Mouse (Mus musculus) cerebellum, adult 2 months (tissue): ENCODE data around the gene Nip7. TPM values are rescaled to one million over a fixed set of nuclear protein-coding genes. Genes with fewer than 3 reads are reported as not detected.
A peak's percentile ranks its signal among the peaks of the same experiment; 100 is the strongest.

Experiments
- DNase-seq, 2 experiments: peaks; one replicate each; pipeline ENCODE4 v3.0.0; 2021
- H3K27ac ChIP-seq: fragments of 200-500 bp; 2 replicates; pipeline ENCODE4 v1.5.1; 2012; ENCODE audit warnings: low read length, control low read depth, inconsistent platforms; ENCODE audit not compliant: insufficient read depth
- H3K27me3 ChIP-seq: fragments of 200-500 bp; 2 replicates; pipeline ENCODE4 v1.6.1; 2012; ENCODE audit warnings: inconsistent platforms, mild to moderate bottlenecking, low read length, moderate library complexity; ENCODE audit not compliant: control insufficient read depth, insufficient read depth
- H3K4me1 ChIP-seq: fragments of 200-500 bp; 2 replicates; pipeline ENCODE4 v1.6.1; 2011; ENCODE audit warnings: low read length; ENCODE audit not compliant: control insufficient read depth, insufficient read depth
- H3K4me3 ChIP-seq: fragments of 200-500 bp; replicated peaks from 2 replicates; pipeline ENCODE3; 2011; ENCODE audit warnings: mild to moderate bottlenecking, low read depth, low read length, control low read depth; ENCODE audit not compliant: insufficient read depth
- CTCF ChIP-seq: fragments of 200-500 bp; IDR thresholded peaks from 2 replicates; pipeline ENCODE4 v1.5.1; 2011; ENCODE audit warnings: low read depth, mild to moderate bottlenecking, control low read depth, low read length, moderate library complexity, borderline replicate concordance; ENCODE audit not compliant: insufficient read depth
- POLR2A ChIP-seq: fragments of 200-500 bp; IDR thresholded peaks from 2 replicates; pipeline ENCODE4 v1.6.1; 2011; ENCODE audit warnings: low read length, control low read depth, borderline replicate concordance; ENCODE audit not compliant: insufficient read depth
- whole genome bisulfite sequencing: fragments of 180-500 bp; shearing (Covaris S2); methylation state at CpG from one replicate; pipeline ENCODE4 v1.1.7; 2018; 5-methylcytosine and 5-hydroxymethylcytosine counted together
- polyA plus RNA-seq: library from polyadenylated mRNA; depleted of rRNA; stranded (reverse); fragments of >200 nt; gene quantifications from 2 replicates; pipeline ENCODE4 v1.2.3, GENCODE M21; 2012

Nip7 gene
- polyA plus RNA-seq, 1 experiment, result 44.6 TPM

DNA sequence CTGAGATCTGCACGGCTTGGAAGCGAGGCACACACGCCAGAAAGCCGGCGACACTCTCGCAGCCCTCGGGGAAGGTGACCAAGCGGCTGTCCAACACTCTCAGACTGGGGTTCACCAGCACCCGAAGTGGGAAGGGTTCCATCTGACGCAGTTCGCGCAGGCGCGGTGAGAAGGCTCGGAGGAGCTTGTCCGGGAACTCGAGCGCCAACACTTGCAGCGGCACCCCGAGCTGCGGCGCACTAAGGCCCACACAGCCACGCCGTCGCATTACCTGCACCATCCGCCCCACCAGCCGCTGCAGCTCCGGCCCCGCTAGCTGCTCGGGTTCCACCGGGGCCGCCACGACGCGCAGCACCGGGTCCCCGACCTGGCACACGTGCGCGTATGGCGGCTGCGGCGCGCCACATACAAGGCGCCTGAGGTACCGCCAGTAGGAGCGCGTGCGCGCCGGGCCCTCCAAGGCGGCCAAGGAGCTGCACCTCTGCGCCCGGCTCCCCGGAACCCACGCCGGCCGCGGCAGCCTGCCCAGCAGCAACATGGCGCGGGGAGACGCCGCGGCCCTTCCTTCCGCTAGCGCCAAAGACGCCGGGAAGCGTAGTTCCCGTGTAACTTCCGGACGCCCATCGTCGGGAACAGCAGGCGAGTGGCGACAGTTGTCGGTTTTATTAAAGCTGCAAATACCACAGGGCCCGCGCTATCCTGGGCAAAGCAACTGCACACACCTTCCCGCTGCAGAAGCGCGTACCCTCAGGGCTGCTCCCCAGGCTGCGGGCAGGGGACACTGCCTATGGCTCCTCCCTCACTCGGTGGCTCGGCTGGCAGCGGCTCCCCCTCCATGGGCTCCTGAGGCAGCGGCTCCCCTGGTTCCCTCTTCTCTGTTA is 8.4 kb upstream of the Nip7 start, which contains the start of gene Pdf:
Pdf (minus strand) TSS at position 554 of the 881 bp plus-strand sequence.
- DNase-seq, result peak; percentile 87
- H3K4me1 ChIP-seq, result 0 out of 2 replicates have a peak, but pooled peaks cover 2% of the 10 kb centered on the region
- peak within 1 kb of the TSS; percentile 93 for H3K27ac ChIP-seq
- TF ChIP-seq CTCF (no peak), POLR2A (peak; percentile 40)
- 1% methylated on average over 86 of the region's 87 CpGs for WGBS
- H3K4me3 ChIP-seq, result peak within 1 kb of the TSS; percentile 99
- H3K27me3 ChIP-seq, result no peaks in the 10 kb centered on the region

DNA sequence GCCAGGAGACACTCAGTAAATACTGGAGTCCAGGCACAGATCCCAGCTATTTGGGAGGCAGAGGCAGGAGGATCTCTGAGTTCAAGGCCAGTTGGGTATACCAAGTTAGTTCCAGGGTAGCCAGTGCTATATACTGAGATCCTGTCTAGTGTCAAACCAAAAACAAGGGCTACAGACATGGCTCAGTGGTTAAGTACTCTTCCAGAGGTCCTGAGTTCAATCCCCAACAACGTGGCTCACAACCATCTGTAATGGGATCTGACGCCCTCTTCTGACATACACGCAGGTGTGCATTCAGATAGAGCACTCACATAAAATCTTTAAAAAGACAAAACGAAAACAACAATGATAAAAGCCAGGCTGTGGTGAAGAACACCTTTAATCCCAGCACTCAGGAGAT is 7.2 kb upstream of the Nip7 start:
- 98% methylated on average over 4 of the region's 4 CpGs for WGBS
- H3K4me3 ChIP-seq, result no peak overlapping the region
- no peaks in the 10 kb centered on the region for H3K27me3 ChIP-seq
- H3K27ac ChIP-seq, result no peak overlapping the region
- 0 out of 2 replicates have a peak, but pooled peaks cover 2% of the 10 kb centered on the region for H3K4me1 ChIP-seq
- DNase-seq, result no peak
- no peak for TF ChIP-seq CTCF

DNA sequence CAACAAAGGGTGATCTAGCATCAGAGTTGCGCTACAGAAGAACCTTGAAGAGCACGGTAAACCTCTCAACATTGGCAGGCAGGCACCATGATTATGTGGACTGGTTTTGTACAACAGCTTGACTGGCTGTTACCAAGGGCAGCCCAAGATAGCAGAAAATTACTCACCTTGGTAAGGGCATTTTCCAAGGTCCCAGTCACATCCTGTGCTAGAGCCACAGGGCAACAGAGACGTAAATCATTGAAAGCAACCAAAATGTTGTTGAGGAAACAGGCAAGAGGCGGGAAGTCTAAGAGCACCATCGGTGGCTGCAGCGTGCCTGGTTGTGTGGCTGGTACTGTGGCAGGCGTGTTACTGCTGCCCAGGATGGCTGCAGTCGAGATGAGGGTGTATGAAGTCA is 4.6 kb upstream of the Nip7 start:
- TF ChIP-seq CTCF (no peak), POLR2A (no peak)
- 0 out of 2 replicates have a peak, but pooled peaks cover 1% of the 10 kb centered on the region for H3K4me1 ChIP-seq
- H3K4me3 ChIP-seq, result no peak overlapping the region
- WGBS, result 96% methylated on average over 8 of the region's 8 CpGs
- no peak overlapping the region for H3K27ac ChIP-seq
- DNase-seq, result no peak
- no peaks in the 10 kb centered on the region for H3K27me3 ChIP-seq

DNA sequence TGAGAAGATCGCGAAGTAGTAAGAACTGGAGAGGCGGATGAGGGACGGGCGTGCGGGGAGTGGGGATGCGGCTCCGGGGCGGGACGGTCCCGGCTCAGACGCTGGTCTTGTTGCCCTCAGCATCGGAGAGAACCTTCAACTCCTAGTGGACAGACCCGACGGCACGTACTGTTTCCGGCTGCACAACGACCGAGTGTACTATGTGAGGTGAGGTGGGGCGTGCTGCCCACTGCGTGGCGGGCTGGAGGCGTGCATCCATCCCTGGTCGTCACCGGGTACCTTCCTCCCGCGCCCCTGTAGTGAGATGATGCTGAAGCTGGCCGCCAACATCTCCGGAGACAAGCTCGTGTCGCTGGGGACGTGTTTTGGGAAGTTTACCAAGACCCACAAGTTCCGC is 294 bp downstream of the Nip7 start:
- H3K27ac ChIP-seq, result no peak overlapping the region
- WGBS, result under 1% methylated on average over 33 of the region's 33 CpGs
- no peaks in the 10 kb centered on the region for H3K27me3 ChIP-seq
- DNase-seq, result no peak
- 0 out of 2 replicates have a peak, but pooled peaks cover 3% of the 10 kb centered on the region for H3K4me1 ChIP-seq
- no peak for TF ChIP-seq CTCF
- TF ChIP-seq POLR2A, result no peak
- H3K4me3 ChIP-seq, result peak overlapping the region; percentile 68

DNA sequence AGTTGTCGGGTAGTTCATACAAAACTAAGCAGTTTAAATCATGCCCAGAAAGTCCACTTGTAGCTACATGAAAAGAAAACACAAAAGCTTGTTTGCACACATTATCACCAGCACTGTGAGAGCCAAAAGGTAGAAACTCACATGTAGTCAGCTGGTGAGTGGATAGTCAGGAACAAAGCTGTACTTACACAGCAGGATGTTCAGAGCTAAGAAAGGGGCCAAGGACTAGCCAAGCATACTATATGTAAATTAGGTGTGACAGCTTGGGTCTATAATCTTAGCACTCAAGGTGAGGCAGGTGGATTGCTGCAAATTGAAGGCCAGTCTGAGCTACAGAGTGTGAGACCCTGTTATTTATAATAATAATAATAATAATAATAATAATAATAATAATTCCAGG is 5.9 kb downstream of the Nip7 start:
- H3K4me1 ChIP-seq, result no peaks in the 10 kb centered on the region
- H3K27ac ChIP-seq, result no peak overlapping the region
- DNase-seq, result no peak
- 98% methylated on average over 1 of the region's 1 CpGs for WGBS
- TF ChIP-seq CTCF (no peak), POLR2A (no peak)
- no peak overlapping the region for H3K4me3 ChIP-seq
- no peaks in the 10 kb centered on the region for H3K27me3 ChIP-seq

DNA sequence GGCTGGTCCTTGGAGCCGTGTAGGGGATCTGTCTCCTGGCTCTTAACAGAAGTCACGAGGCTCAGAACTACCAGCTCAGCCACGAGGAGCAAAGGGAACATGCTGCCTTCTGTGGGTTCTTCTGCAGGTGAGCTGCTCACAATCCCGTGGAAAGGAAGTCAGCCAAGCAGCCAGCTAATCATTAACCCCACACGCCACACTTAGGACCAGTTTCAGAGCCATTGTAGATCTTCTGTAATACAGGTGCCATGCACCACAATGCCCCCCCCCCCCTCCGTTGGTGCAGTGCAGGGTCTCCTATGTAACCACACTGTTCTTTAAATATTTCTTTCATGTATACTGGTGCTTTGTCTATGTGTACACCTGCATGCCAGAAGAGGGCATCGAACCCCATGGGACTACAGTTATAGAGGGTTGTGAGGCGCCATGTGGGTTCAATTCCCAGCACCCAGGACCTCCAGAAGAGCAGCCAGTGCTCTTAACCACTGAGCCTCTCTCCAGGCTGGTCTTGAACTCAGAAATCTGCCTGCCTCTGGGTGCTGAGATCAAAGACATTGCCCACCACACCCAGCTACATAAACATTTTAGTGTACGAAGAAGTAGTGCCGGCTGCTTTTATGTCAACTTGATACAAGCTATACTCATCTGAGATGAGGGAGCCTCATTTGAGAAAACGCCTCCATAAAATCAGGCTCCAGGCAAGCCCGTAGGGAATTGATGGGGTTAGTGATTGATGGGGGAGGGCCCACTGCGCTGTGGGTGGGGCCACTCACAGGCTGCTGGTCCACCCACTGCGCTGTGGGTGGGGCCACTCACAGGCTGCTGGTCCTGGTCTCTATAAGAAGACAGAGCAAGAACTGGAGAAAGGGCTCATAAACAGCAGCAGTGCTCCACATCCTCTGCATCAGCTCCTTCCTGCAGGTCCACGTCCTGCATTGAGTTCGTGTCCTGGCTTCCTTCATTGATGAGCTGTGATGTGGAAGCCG is 9.1 kb downstream of the Nip7 start, which contains the start of gene Tmed6:
Tmed6 (minus strand) TSS at position 134 of the 986 bp plus-strand sequence.
- WGBS, result 58% methylated on average over 17 of the region's 17 CpGs
- no peak within 1 kb of the TSS for H3K4me3 ChIP-seq
- H3K4me1 ChIP-seq, result no peaks in the 10 kb centered on the region
- H3K27ac ChIP-seq, result no peak within 1 kb of the TSS
- H3K27me3 ChIP-seq, result no peaks in the 10 kb centered on the region
- TF ChIP-seq POLR2A, result no peak
- no peak for TF ChIP-seq CTCF
- no peak for DNase-seq

DNA sequence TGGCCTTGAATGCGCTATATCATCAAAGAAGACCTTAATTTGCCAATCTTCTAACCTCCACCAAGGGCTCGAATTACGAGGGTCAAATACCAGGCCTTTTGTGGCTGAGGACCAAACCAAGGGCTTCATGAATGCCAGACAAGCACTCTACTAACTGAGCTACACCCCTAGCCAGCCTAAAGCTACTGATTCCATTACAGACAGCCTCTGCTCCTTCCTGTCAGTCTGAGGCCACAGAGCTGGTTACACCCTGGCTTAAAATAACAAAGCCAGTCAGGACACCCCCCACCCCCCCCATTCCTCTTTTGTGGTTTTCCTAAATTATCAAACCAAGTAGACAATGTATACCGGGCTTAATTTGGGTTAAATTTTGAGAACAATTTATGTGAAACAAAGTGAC is 17.0 kb downstream of the Nip7 start:
- whole genome bisulfite sequencing, result 92% methylated on average over 4 of the region's 4 CpGs
- Histone ChIP-seq H3K4me1 (no peaks in the 10 kb centered on the region; the same call in 1 of the 2 replicates), H3K4me3 (no peak overlapping the region), H3K27me3 (no peaks in the 10 kb centered on the region), H3K27ac (no peak overlapping the region)
- TF ChIP-seq CTCF (no peak), POLR2A (no peak)
- DNase-seq, result no peak

DNA sequence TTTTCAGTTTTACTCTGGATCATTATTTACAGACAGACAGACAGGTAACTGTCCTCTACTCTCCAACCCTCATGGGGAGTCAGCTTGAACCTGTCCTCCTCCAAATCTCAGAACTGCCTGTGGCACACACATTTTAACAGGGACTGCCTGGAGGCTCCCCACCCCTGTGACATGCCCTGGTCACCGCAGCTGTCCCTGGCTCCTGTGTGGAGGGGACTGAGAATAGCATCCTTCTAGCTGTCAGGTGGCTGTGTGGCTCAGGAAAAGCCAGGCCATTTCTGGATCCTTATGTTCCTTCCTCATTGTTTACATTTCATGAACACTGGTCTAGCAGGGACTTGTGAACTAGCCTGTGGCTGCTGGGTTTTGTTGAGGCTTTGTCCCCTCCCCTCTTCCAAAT is 17.5 kb downstream of the Nip7 start:
- WGBS, result 58% methylated on average over 1 of the region's 1 CpGs
- Histone ChIP-seq H3K27ac (no peak overlapping the region), H3K4me3 (no peak overlapping the region), H3K27me3 (no peaks in the 10 kb centered on the region), H3K4me1 (no peaks in the 10 kb centered on the region; the same call in 1 of the 2 replicates)
- no peak for DNase-seq
- TF ChIP-seq POLR2A, result no peak
- TF ChIP-seq CTCF, result no peak
